Mouse (Mus musculus) kidney, adult 2 months (tissue): ENCODE data around the gene Ino80b. TPM values are rescaled to one million over a fixed set of nuclear protein-coding genes. Genes with fewer than 3 reads are reported as not detected.
A peak's percentile ranks its signal among the peaks of the same experiment; 100 is the strongest.

Experiments
- DNase-seq: peaks from one replicate; pipeline ENCODE4 v3.0.0; 2021
- H3K27ac ChIP-seq: fragments of 200-500 bp; 2 replicates; pipeline ENCODE4 v1.5.1; 2012; ENCODE audit warnings: low read depth, low read length, control low read depth, inconsistent platforms; ENCODE audit not compliant: insufficient read depth
- H3K27me3 ChIP-seq: fragments of 200-500 bp; replicated peaks from 2 replicates; pipeline ENCODE4 v1.6.1; 2012; ENCODE audit warnings: mild to moderate bottlenecking, moderate library complexity, low read length, inconsistent platforms; ENCODE audit not compliant: control insufficient read depth, insufficient read depth
- H3K36me3 ChIP-seq: fragments of 200-500 bp; 2 replicates; pipeline ENCODE4 v1.6.1; 2012; ENCODE audit warnings: mild to moderate bottlenecking, moderate library complexity, low read length, inconsistent platforms; ENCODE audit not compliant: control insufficient read depth, insufficient read depth
- H3K4me1 ChIP-seq: fragments of 200-500 bp; 2 replicates; pipeline ENCODE4 v1.6.1; 2011; ENCODE audit warnings: low read length; ENCODE audit not compliant: control insufficient read depth, insufficient read depth
- H3K4me3 ChIP-seq: fragments of 200-500 bp; 2 replicates; pipeline ENCODE4 v1.5.1; 2011; ENCODE audit warnings: mild to moderate bottlenecking, low read depth, low read length, control low read depth; ENCODE audit not compliant: insufficient read depth
- CTCF ChIP-seq: fragments of 200-500 bp; conservative IDR thresholded peaks from 2 replicates; pipeline ENCODE4 v1.5.1; 2011; ENCODE audit warnings: low read depth, mild to moderate bottlenecking, control low read depth, low read length, moderate library complexity, mixed read lengths; ENCODE audit not compliant: insufficient read depth, insufficient read length
- POLR2A ChIP-seq: fragments of 200-500 bp; IDR thresholded peaks from one replicate; pipeline ENCODE4 v1.6.1; 2011; ENCODE audit warnings: low read depth, low read length, control low read depth
- WGBS: fragments of 180-500 bp; shearing (Covaris S2); methylation state at CpG from one replicate; pipeline ENCODE4 v1.1.7; 2018; 5-methylcytosine and 5-hydroxymethylcytosine counted together
- polyA plus RNA-seq: library from polyadenylated mRNA; depleted of rRNA; stranded (reverse); fragments of >200 nt; gene quantifications from 2 replicates; pipeline ENCODE4 v1.2.3, GENCODE M21; 2012; rRNA removed

The Ino80b gene
- 19.0 and 29.8 TPM in 2 replicates for polyA plus RNA-seq

- H3K27ac ChIP-seq = 0 out of 2 replicates have a peak within 1 kb of the TSS, but pooled peaks have one; percentile 30
- no peak for DNase-seq
- no peak for TF ChIP-seq POLR2A
- no peak for TF ChIP-seq CTCF
- H3K4me3 ChIP-seq = peak within 1 kb of the TSS; percentile 89
- H3K4me1 ChIP-seq = no peaks in the 10 kb centered on the region; the same call in 1 of the 2 replicates
- no peaks in the 10 kb centered on the region for H3K27me3 ChIP-seq
- no peaks in the 10 kb centered on the region for H3K36me3 ChIP-seq
- WGBS = 23% methylated on average over 5 of the region's 5 CpGs
Measured at GRCm38 (mm10) chr6:83125331-83125730, at the start of gene Ino80b. Gene Ino80b, minus strand, starts transcription at chr6:83125431.

DNA sequence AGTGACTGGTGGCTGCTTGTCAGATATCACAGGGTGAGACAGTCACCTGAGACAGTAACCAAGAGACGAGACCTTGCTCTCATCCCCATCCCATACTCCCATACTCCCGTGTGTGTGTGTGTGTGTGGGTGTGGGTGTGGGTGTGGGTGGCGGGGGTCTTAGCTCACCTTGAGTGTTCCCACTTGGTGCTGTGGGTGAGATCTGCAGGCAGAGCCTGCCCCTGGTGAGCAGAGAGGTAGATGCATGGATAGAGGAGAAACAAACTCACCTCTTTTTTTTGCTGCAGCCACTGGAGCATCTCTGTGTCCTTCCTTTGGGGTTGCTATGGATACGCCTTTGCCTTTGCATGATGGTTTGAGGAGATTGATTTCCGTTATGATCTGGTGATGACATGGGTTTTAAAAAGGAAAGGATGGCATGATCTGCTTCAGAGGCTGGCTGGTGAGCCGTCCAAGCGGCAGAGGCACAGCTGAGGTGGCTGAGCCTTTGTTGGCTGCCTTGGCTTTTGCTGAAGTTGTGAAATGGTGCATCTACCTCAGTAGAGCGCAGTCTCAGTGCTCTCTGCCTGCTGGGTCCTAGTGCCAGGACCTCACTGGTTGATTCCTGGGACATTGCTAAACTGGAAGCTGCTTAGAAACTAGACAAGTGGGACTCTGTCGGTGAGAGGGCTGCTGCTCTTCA, 47.1 kb upstream of the Ino80b start:
- no peak overlapping the region for H3K27ac ChIP-seq
- no peaks in the 10 kb centered on the region for H3K36me3 ChIP-seq
- no peak overlapping the region for H3K4me3 ChIP-seq
- peaks cover 10% of the 10 kb centered on the region; the same call in 1 of the 2 replicates for H3K4me1 ChIP-seq
- 75% methylated on average over 9 of the region's 9 CpGs for whole genome bisulfite sequencing
- DNase-seq = no peak
- no peak for TF ChIP-seq POLR2A
- no peak for TF ChIP-seq CTCF
- no peaks in the 10 kb centered on the region for H3K27me3 ChIP-seq

- DNase-seq = no peak
- 81% methylated on average over 5 of the region's 5 CpGs for WGBS
- Histone ChIP-seq H3K4me3 (no peak overlapping the region), H3K36me3 (no peaks in the 10 kb centered on the region), H3K4me1 (peaks cover 13% of the 10 kb centered on the region; the same call in 1 of the 2 replicates), H3K27ac (no peak overlapping the region), H3K27me3 (no peaks in the 10 kb centered on the region)
- TF ChIP-seq POLR2A (no peak), CTCF (no peak)
Measured at GRCm38 (mm10) chr6:83171063-83171462, 45.8 kb upstream of the Ino80b start.

GRCm38 (mm10) chr6:83169872-83170271, 44.6 kb upstream of the Ino80b start:
- peaks cover 13% of the 10 kb centered on the region; the same call in 1 of the 2 replicates for H3K4me1 ChIP-seq
- WGBS = 17% methylated on average over 5 of the region's 5 CpGs
- TF ChIP-seq CTCF (no peak), POLR2A (no peak)
- DNase-seq = peak; percentile 78
- peak overlapping the region; percentile 25 for H3K27ac ChIP-seq
- no peaks in the 10 kb centered on the region for H3K27me3 ChIP-seq
- H3K4me3 ChIP-seq = no peak overlapping the region
- H3K36me3 ChIP-seq = no peaks in the 10 kb centered on the region

DNA sequence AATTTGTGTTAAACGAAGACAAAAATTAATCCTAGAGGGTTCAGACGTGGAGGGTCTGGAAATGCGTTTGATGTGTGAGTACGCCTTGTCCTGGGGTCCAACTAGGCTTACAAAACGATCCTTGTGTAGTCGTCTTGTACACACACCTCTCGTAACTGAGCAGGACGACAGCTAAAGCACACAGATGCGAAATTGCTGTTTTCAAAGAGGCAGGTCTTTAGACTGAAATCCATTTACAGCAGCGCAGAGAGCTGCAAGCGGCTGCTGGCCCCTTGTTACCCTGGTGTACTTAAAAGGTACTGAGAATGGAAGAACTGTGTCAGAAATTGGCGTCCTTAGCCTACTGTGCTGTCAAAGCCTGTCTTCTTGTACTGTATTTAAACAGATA, 41.0 kb upstream of the Ino80b start:
- no peaks in the 10 kb centered on the region for H3K36me3 ChIP-seq
- no peak for DNase-seq
- peak overlapping the region; percentile 24; the same call in 1 of the 2 replicates for H3K27ac ChIP-seq
- peak overlapping the region; percentile 65 for H3K4me3 ChIP-seq
- WGBS = 0% methylated on average over 12 of the region's 12 CpGs
- TF ChIP-seq CTCF (0 out of 2 replicates have a peak, but pooled peaks have one; percentile 5), POLR2A (no peak)
- no peaks in the 10 kb centered on the region for H3K27me3 ChIP-seq
- H3K4me1 ChIP-seq = peaks cover 17% of the 10 kb centered on the region; the same call in 1 of the 2 replicates

DNA sequence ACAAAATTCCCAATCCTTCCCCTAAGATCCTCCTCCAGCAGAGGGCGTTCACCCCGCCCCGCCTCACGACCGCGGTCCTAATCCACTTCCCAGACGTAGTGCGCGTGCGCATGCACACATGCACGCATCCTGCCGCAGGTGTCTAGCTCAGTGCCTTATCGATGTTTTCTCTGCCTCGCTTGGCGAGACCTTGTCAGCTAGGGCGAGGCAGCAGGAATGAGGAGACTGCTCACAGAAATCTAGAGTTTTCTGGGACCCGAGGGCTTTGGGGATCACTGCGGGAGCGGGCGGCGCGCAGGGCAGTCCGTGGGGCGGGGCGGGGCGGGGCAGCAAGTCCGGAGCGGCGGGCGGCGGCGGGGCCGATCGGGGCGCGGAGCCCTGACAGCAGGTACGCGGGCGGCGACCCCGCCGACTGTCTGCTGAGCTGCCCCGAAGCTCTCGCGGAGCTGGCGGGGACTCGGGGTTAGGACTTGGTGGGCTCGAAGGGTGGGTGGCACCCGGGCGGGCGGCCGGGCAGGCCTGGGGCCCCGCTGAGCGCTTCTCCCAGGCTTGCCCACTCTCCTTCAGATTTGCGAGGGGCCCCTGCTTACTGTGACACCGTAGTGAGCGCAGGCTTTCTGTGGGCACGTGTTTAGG, 40.5 kb upstream of the Ino80b start, which contains the start of gene Dctn1:
TSS of gene Dctn1 (plus strand) at position 314 of the 636 bp plus-strand sequence.
- H3K4me3 ChIP-seq = peak within 1 kb of the TSS; percentile 65
- DNase-seq = peak; percentile 96
- H3K27me3 ChIP-seq = no peaks in the 10 kb centered on the region
- no peaks in the 10 kb centered on the region for H3K36me3 ChIP-seq
- peak; percentile 74 for TF ChIP-seq CTCF
- TF ChIP-seq POLR2A = no peak
- H3K27ac ChIP-seq = peak within 1 kb of the TSS; percentile 98
- under 1% methylated on average over 55 of the region's 58 CpGs for WGBS
- H3K4me1 ChIP-seq = peaks cover 17% of the 10 kb centered on the region; the same call in 1 of the 2 replicates

DNA sequence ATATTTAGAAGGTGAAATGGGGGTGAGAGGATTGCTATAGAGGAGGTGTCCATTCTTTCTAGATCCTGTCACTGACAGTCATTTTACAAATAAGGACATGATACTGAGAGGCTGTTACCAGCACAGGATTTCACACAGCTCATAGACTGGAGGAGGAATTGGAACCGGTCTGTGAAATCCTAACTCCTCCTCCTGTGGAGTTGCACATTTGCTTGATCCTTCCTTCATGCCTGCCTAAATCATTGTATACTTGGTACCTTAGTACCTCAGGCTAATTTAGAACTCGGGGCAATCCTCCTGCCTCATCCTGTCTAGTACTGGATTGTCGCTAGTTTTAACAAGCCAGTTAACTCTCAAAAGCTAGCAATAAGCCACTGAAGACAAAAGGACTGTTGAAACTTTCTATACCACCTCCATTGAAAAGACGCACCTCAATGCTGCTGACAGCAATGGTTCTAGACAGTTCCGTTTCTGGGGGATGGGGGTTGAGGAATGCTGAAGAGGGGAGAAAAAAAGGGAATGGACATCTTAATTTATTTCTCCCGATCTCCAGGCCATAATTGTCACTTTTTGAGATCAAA, 39.9 kb upstream of the Ino80b start:
- peak overlapping the region; percentile 51 for H3K4me3 ChIP-seq
- H3K4me1 ChIP-seq = peaks cover 16% of the 10 kb centered on the region; the same call in 1 of the 2 replicates
- no peak for DNase-seq
- H3K27ac ChIP-seq = peak overlapping the region; percentile 73
- TF ChIP-seq CTCF = no peak
- no peak for TF ChIP-seq POLR2A
- H3K27me3 ChIP-seq = no peaks in the 10 kb centered on the region
- WGBS = under 1% methylated on average over 6 of the region's 6 CpGs
- H3K36me3 ChIP-seq = no peaks in the 10 kb centered on the region
